Mouse (Mus musculus) myocyte (in vitro differentiated cells): ENCODE results near the gene Ppp6r3.

ENCODE experiments used
- CEBPB ChIP-seq: IDR thresholded peaks from 2 replicates; pipeline ENCODE4 v1.6.1; 2011; ENCODE audit warnings: mild to moderate bottlenecking, moderate library complexity; ENCODE audit not compliant: poor library complexity, insufficient read depth, severe bottlenecking
- MYOG ChIP-seq, 3 experiments: IDR thresholded peaks; one replicate each; pipeline ENCODE4 v1.6.1; 2011; ENCODE audit warnings: control low read depth in 2 of 3, low read depth in 2 of 3, mild to moderate bottlenecking in 2 of 3; ENCODE audit not compliant: insufficient read length in 2 of 3, control insufficient read depth in 1 of 3, insufficient read depth in 1 of 3

DNA sequence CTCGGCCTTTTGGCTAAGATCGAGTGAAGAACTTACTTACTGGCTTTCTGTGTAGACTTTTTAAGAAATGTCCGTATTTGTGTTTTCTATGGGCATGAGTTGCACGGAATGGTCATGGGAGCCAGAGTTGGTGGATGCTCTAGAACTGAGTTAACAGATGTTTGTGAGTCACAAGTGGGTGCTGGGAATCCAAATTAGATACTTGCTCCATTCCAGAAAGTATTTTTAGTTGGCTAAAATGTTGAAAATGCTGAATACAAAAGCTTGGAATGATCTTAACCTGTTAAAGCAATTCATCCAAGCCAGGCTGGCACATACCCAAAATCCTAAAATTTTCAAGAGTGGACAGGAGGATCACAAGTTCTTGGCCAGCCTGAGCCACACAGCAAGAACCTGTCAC lies 48.0 kb downstream of the Ppp6r3 start:
- TF ChIP-seq MYOG (IDR thresholded peaks at IDR 0.05; ENCODE audit: control insufficient read depth in 1 of 3, insufficient read depth in 1 of 3, insufficient read length in 2 of 3, low read depth in 2 of 3), result no peak
- TF ChIP-seq CEBPB, result no peak
